Mouse (Mus musculus) kidney, embryonic 15.5 days (tissue): ENCODE measurements around the gene Uba1. TPM values are rescaled to one million over a fixed set of nuclear protein-coding genes. Genes with fewer than 3 reads are reported as not detected.
"Not testable (repeated sequence)": the region's sequence is repeated elsewhere in the genome, so short reads cannot be mapped to it uniquely, and the experiment has no call there.

Experiments
- ATAC-seq: fragments of 200-750 bp; cut with Nextera tagmentation; replicated peaks from 2 replicates; pipeline ENCODE4 v1.8.0; 2017; ENCODE audit warnings: moderate TSS enrichment; ENCODE audit not compliant: low FRiP score
- H3K27ac ChIP-seq: fragments of 300-500 bp; sonication (generic); 2 replicates; pipeline ENCODE4 v1.5.1; 2015; ENCODE audit warnings: mild to moderate bottlenecking, inconsistent platforms
- H3K27me3 ChIP-seq: fragments of 300-500 bp; sonication (generic); 2 replicates; pipeline ENCODE4 v1.6.1; 2015; ENCODE audit warnings: inconsistent platforms
- H3K36me3 ChIP-seq: fragments of 300-500 bp; sonication (generic); 2 replicates; pipeline ENCODE4 v1.6.1; 2015; ENCODE audit warnings: inconsistent platforms
- H3K4me1 ChIP-seq: fragments of 300-500 bp; sonication (generic); 2 replicates; pipeline ENCODE4 v1.6.1; 2015; ENCODE audit warnings: inconsistent platforms
- H3K4me2 ChIP-seq: fragments of 300-500 bp; sonication (generic); 2 replicates; pipeline ENCODE4 v1.6.1; 2015; ENCODE audit warnings: moderate library complexity, mild to moderate bottlenecking, inconsistent platforms
- H3K4me3 ChIP-seq: fragments of 300-500 bp; sonication (generic); replicated peaks from 2 replicates; pipeline ENCODE4 v1.5.1; 2015; ENCODE audit warnings: mild to moderate bottlenecking, inconsistent platforms
- H3K9ac ChIP-seq: fragments of 300-500 bp; sonication (generic); 2 replicates; pipeline ENCODE4 v1.6.1; 2015; ENCODE audit warnings: mild to moderate bottlenecking, inconsistent platforms
- H3K9me3 ChIP-seq: fragments of 300-500 bp; sonication (generic); replicated peaks from 2 replicates; pipeline ENCODE4 v1.6.1; 2016; ENCODE audit warnings: inconsistent platforms
- WGBS: fragments of 180-500 bp; shearing (Covaris S2); methylation state at CpG from one replicate; pipeline ENCODE4 v1.1.7; 2015; ENCODE audit warnings: mixed read lengths; 5-methylcytosine and 5-hydroxymethylcytosine counted together
- polyA plus RNA-seq: library from polyadenylated mRNA; unstranded; fragments of >200 nt; fragmentation: Nextera tagmentation; extraction: Ambion mirVana; gene quantifications from 2 replicates; pipeline ENCODE4 v1.2.1, GENCODE M21; 2015

Gene Uba1
- polyA plus RNA-seq, 1 experiment from 2014 or later = 214 TPM

- H3K36me3 ChIP-seq = peaks cover 30% of the 10 kb centered on the region
- peak overlapping the region; percentile 67 for H3K4me3 ChIP-seq
- H3K9me3 ChIP-seq = no peaks in the 10 kb centered on the region
- peak overlapping the region; percentile 59 for H3K4me2 ChIP-seq
- no peaks in the 10 kb centered on the region for H3K4me1 ChIP-seq
- peak; percentile 6; the same call in 1 of the 2 replicates for ATAC-seq
- H3K9ac ChIP-seq = peak overlapping the region; percentile 64
- WGBS = 17% methylated on average over 9 of the region's 9 CpGs
- H3K27me3 ChIP-seq = no peaks in the 10 kb centered on the region
- peak overlapping the region; percentile 82 for H3K27ac ChIP-seq
Measured at GRCm38 (mm10) chrX:20663444-20663790, 5.3 kb downstream of the Uba1 start.

DNA sequence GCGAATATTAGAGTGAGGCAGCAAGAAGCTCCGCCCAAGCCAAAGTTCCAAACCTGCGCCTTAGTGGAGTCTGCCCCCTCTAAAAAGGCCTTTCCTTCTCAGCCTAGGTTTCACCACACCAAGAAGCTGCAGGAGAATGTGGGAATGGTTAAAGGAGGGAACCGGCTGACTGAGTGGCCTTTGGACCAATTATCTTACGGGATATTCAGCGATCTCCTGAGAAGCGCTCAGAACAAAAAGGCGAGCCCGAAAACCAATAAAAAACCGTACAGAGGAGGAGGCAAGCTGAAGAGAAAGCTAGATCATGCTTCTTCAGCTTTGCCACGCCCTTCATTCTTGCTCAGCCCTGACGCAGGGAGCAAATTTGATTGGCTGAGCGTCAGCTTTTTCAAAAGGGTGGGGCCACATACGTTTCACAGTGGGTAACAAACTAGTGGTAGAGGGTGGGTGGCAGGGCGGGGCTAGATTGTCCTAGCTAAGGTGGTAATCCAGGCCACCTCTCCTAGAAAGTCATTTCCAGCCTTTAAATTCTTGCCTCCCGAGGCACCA, 29.5 kb downstream of the Uba1 start, which contains the start of gene Cdk16:
Gene Cdk16 (plus strand): TSS at position 436 of the 549 bp plus-strand sequence.
- peak; percentile 94 for ATAC-seq
- Histone ChIP-seq H3K4me2 (peak within 1 kb of the TSS; percentile 71), H3K36me3 (peaks cover 7% of the 10 kb centered on the region), H3K9me3 (no peaks in the 10 kb centered on the region), H3K27ac (peak within 1 kb of the TSS; percentile 97), H3K4me1 (peaks cover 10% of the 10 kb centered on the region; the same call in 1 of the 2 replicates), H3K4me3 (peak within 1 kb of the TSS; percentile 69), H3K9ac (peak within 1 kb of the TSS; percentile 85), H3K27me3 (no peaks in the 10 kb centered on the region)
- WGBS = 19% methylated on average over 16 of the region's 16 CpGs

DNA sequence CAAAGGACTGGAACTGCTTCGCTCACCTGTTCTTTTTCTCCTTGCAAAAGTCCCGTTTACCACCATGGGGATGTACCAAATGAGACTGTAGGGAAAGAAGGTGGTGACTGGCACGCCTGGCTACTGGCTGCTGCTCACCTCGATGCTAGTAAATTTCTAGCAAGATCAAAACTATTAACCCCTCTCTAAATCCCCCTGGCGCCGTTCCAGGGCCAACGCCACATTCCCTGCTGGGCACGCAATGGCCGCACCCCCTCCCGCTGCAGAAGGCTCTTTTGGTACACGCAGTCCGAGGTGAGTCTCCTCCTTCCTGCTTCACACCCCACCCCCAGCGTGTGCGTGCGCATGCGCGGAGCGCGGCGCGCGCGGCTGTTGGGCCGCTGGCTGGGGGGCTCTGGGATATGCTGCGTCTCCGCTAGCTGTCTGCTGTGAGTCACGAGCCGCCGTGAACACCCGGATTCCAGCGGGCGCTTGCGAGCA, 30.0 kb downstream of the Uba1 start:
- Histone ChIP-seq H3K9me3 (no peaks in the 10 kb centered on the region), H3K9ac (peak overlapping the region; percentile 85), H3K4me1 (peaks cover 10% of the 10 kb centered on the region; the same call in 1 of the 2 replicates), H3K4me2 (peak overlapping the region; percentile 71), H3K4me3 (peak overlapping the region; percentile 69), H3K27ac (peak overlapping the region; percentile 97), H3K36me3 (peaks cover 7% of the 10 kb centered on the region), H3K27me3 (no peaks in the 10 kb centered on the region)
- ATAC-seq = peak; percentile 92
- WGBS = 20% methylated on average over 31 of the region's 33 CpGs

- Histone ChIP-seq H3K27ac (peak overlapping the region; percentile 97), H3K4me3 (peak overlapping the region; percentile 69), H3K27me3 (no peaks in the 10 kb centered on the region), H3K4me1 (peaks cover 10% of the 10 kb centered on the region; the same call in 1 of the 2 replicates), H3K9me3 (no peaks in the 10 kb centered on the region), H3K9ac (peak overlapping the region; percentile 85), H3K4me2 (peak overlapping the region; percentile 71), H3K36me3 (peaks cover 11% of the 10 kb centered on the region; the same call in 1 of the 2 replicates)
- WGBS = 30% methylated on average over 12 of the region's 35 CpGs
- ATAC-seq = peak; percentile 55
Measured at GRCm38 (mm10) chrX:20688615-20689014, 30.5 kb downstream of the Uba1 start.

DNA sequence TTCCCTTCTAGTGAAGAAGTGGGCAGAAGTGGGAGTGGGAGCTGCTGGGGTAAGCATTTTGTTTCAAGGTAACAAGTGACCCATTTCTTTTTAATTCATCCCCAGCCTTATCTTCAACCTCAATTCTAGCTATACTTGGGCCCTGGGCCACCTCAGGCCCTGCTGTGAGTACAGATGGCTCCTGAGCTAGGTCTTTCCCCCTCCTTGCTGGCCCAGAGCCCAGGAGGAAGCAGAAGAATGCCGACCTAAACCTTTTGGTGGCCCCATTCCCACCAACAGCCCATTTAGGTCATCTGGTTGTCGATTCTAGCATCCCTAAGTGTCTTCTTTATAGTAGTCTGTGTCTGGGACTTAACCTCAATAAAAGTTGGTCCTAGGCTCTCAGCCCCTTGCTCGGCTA, 33.4 kb downstream of the Uba1 start:
- no peak overlapping the region for H3K4me3 ChIP-seq
- no peak overlapping the region for H3K4me2 ChIP-seq
- no peaks in the 10 kb centered on the region for H3K9me3 ChIP-seq
- whole genome bisulfite sequencing = 63% methylated on average over 3 of the region's 3 CpGs
- H3K27me3 ChIP-seq = no peaks in the 10 kb centered on the region
- H3K4me1 ChIP-seq = peaks cover 10% of the 10 kb centered on the region; the same call in 1 of the 2 replicates
- ATAC-seq = no peak
- H3K9ac ChIP-seq = no peak overlapping the region
- H3K27ac ChIP-seq = no peak overlapping the region
- H3K36me3 ChIP-seq = peaks cover 39% of the 10 kb centered on the region

DNA sequence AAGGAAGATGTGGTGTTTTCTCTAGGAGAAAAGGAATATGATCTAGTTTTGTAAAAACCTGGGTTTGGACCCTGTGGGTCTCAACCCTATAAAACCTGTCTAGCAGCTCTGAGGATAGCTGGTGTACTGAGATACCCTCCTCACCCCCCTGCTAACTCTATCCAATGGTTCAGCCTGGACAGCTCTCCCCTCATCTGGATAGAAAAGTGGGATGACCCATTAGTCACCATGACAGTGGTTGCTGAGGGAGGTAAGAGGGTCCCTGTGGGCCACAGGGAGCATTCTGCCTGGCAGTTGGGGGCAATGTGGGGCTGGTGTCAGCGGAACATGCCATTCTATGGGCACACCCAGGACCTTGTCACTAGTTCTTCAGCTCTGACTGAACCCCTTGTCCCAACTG, 34.5 kb downstream of the Uba1 start:
- peaks cover 10% of the 10 kb centered on the region; the same call in 1 of the 2 replicates for H3K4me1 ChIP-seq
- peaks cover 50% of the 10 kb centered on the region for H3K36me3 ChIP-seq
- H3K4me3 ChIP-seq = no peak overlapping the region
- no peak overlapping the region for H3K9ac ChIP-seq
- no peak overlapping the region for H3K27ac ChIP-seq
- ATAC-seq = no peak
- WGBS = 93% methylated on average over 1 of the region's 1 CpGs
- H3K27me3 ChIP-seq = no peaks in the 10 kb centered on the region
- H3K9me3 ChIP-seq = no peaks in the 10 kb centered on the region
- H3K4me2 ChIP-seq = no peak overlapping the region

- no peak overlapping the region for H3K9ac ChIP-seq
- no peak overlapping the region for H3K4me3 ChIP-seq
- H3K36me3 ChIP-seq = peaks cover 71% of the 10 kb centered on the region
- 88% methylated on average over 4 of the region's 4 CpGs for WGBS
- ATAC-seq = no peak
- H3K27me3 ChIP-seq = no peaks in the 10 kb centered on the region
- no peak overlapping the region for H3K27ac ChIP-seq
- no peaks in the 10 kb centered on the region for H3K9me3 ChIP-seq
- no peaks in the 10 kb centered on the region for H3K4me1 ChIP-seq
- H3K4me2 ChIP-seq = no peak overlapping the region
Measured at GRCm38 (mm10) chrX:20695842-20696241, 37.7 kb downstream of the Uba1 start.

DNA sequence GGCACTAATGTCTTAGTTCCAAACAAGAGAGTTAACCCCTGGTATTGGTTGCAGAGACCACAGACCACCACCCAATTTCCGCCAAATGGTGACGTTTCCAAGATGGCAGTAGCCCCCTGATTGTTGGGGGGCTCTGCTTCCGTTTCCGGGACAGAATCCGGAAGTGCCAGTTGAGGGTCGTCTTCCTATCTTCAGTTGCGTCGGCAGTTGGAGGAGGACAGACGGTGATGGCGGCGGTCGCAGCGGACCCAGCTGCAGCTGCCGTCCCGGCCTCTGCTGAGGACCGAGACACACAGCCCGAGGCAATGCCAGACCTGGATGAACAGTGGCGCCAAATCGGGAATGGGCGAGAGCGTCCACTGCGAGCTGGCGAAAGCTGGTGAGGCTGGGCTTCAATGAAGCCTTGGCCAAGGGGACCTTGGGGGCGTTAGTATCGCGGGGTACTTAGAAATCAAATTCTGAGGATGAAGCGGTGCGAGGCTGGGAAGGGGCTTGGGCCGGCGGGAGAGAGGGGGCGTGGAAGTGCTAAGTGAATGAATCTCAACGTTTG, 45.7 kb downstream of the Uba1 start, which contains the start of gene Usp11:
Gene Usp11 (plus strand): TSS at position 166 of the 550 bp plus-strand sequence.
- WGBS = 19% methylated on average over 32 of the region's 32 CpGs
- H3K4me3 ChIP-seq = peak within 1 kb of the TSS; percentile 61
- H3K36me3 ChIP-seq = peaks cover 10% of the 10 kb centered on the region
- peak; percentile 61 for ATAC-seq
- H3K4me1 ChIP-seq = no peaks in the 10 kb centered on the region
- H3K9me3 ChIP-seq = no peaks in the 10 kb centered on the region
- peak within 1 kb of the TSS; percentile 56 for H3K9ac ChIP-seq
- H3K27me3 ChIP-seq = no peaks in the 10 kb centered on the region
- H3K4me2 ChIP-seq = peak within 1 kb of the TSS; percentile 58
- H3K27ac ChIP-seq = peak within 1 kb of the TSS; percentile 96

DNA sequence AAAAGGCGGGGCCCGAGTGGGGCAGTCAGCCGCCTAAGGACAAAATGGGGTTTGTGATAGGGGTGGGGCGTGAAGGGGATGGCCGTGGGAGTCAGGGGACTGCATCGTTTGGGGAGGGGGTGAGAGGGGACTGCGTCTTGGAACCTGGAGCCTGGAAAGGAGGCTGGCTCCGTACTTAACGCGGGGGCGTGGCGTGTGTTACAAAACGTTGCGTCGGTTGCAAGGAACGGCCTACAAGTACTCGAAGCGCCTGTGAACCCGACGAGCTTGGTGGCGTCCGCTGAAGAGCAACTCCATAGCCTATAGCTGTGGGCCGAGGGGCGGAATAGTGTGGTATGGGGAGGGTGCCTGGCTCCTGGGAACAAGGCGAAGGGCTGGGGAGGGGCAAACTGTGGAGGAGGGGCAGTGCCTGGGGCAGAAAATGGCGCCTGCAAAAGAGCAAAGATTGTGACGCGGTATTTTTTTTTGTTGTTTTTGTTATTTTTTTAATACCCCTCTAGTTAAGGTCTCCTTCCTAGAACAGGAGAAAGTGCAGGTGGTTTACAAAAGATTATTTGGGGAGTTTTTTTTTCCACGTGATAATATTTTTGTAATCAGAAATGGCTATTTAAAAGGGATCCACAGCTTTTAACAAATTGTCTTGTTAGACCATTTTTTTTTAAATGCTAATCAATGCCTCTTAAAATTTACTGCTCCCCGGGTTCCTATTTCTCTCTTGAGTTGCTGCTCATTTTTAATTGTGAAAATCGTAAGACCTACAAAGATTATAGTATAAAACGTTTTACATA, 46.4 kb downstream of the Uba1 start:
- no peaks in the 10 kb centered on the region for H3K9me3 ChIP-seq
- peak overlapping the region; percentile 56 for H3K9ac ChIP-seq
- peak overlapping the region; percentile 58 for H3K4me2 ChIP-seq
- H3K27ac ChIP-seq = peak overlapping the region; percentile 96
- peaks cover 3% of the 10 kb centered on the region; the same call in 1 of the 2 replicates for H3K36me3 ChIP-seq
- H3K4me1 ChIP-seq = no peaks in the 10 kb centered on the region
- peak overlapping the region; percentile 61 for H3K4me3 ChIP-seq
- ATAC-seq = peak; percentile 99
- no peaks in the 10 kb centered on the region for H3K27me3 ChIP-seq
- WGBS = 13% methylated on average over 32 of the region's 32 CpGs

GRCm38 (mm10) chrX:20705083-20705402, 46.9 kb downstream of the Uba1 start:
- no peak for ATAC-seq
- H3K36me3 ChIP-seq = no peaks in the 10 kb centered on the region
- WGBS = 27% methylated on average over 3 of the region's 3 CpGs
- no peak overlapping the region for H3K9ac ChIP-seq
- H3K27me3 ChIP-seq = no peaks in the 10 kb centered on the region
- H3K27ac ChIP-seq = peak overlapping the region; percentile 96; the same call in 1 of the 2 replicates
- no peaks in the 10 kb centered on the region for H3K9me3 ChIP-seq
- peak overlapping the region; percentile 47 for H3K4me2 ChIP-seq
- peak overlapping the region; percentile 61 for H3K4me3 ChIP-seq
- no peaks in the 10 kb centered on the region for H3K4me1 ChIP-seq

DNA sequence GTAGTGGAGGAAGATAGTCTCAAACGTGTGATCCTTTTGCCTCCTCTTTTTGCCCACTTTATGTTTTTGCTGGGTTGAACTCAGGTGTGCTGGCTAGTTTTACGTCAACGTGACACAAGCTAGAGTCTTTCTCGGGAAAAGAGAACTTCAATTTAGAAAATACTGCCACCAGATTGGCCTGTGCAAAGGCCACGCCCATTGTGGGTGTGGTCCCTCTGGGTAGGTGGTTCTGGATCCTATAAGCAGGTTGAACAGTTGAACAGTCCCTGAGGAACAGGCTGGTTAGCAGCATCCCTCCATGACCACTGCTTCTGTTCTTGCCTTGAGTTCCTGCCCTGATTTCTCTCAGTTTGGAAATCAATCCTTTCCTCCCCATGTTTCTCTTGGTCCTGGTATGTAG, 70.6 kb downstream of the Uba1 start:
- no peaks in the 10 kb centered on the region for H3K27me3 ChIP-seq
- H3K27ac ChIP-seq = no peak overlapping the region
- no peak overlapping the region for H3K4me2 ChIP-seq
- H3K36me3 ChIP-seq = no peaks in the 10 kb centered on the region
- 78% methylated on average over 5 of the region's 5 CpGs for WGBS
- ATAC-seq = no peak
- no peak overlapping the region for H3K4me3 ChIP-seq
- H3K9me3 ChIP-seq = no peaks in the 10 kb centered on the region
- 0 out of 2 replicates have a peak, but pooled peaks cover 3% of the 10 kb centered on the region for H3K4me1 ChIP-seq
- H3K9ac ChIP-seq = no peak overlapping the region

- H3K27ac ChIP-seq, H3K9me3 ChIP-seq, H3K27me3 ChIP-seq, H3K9ac ChIP-seq, ATAC-seq, H3K36me3 ChIP-seq, H3K4me3 ChIP-seq, H3K4me1 ChIP-seq: not testable (repeated sequence)
- WGBS = 37% methylated on average over 10 of the region's 10 CpGs
- peak overlapping the region; percentile 3; the same call in 1 of the 2 replicates for H3K4me2 ChIP-seq
Measured at GRCm38 (mm10) chrX:20730048-20730447, 71.9 kb downstream of the Uba1 start.
